ENCODE assay signal across 13 mouse cellular contexts in genomic region chr8:122135494-122135893, GRCm38 (mm10).
DNase-seq lines count a peak whose midpoint lies in the region; TF ChIP-seq lines count a peak whose summit lies in the region.
"Had no signal": no experiment of that assay in that cellular context is flagged by ENCODE, and none has a peak within 500 bp of the region (broad histone marks: within the 10 kb centered on the region; RNA-seq: fewer than 3 reads in every experiment).

No protein-coding gene starts in this region.

- H3K27ac ChIP-seq in cerebellum, adult 2 months (ENCODE audit: insufficient read depth, low read length): no peak overlapping the region
- H3K27ac ChIP-seq in ES-Bruce4 (ENCODE audit: insufficient read depth, low read length): no peak overlapping the region
- H3K27ac ChIP-seq: hindbrain, embryonic 15.5 days; liver, embryonic 13.5 days had no signal

- TF ChIP-seq POLR2A in cerebellum, adult 2 months (IDR thresholded peaks at IDR 0.05; ENCODE audit: borderline replicate concordance, insufficient read depth, low read length): no peak
- TF ChIP-seq POLR2A in ES-Bruce4 (IDR thresholded peaks at IDR 0.05; ENCODE audit: insufficient read depth, low read length): no peak

- no peaks in the 10 kb centered on the region for H3K9me3 ChIP-seq in ES-Bruce4 (replicated peaks; ENCODE audit: control insufficient read depth, insufficient read depth, low read length, poor library complexity, severe bottlenecking)
- H3K9me3 ChIP-seq: G1E; hindbrain, embryonic 15.5 days; liver, embryonic 13.5 days had no signal

- H3K36me3 ChIP-seq in ES-Bruce4 (ENCODE audit: control insufficient read depth, insufficient read depth, low read length, poor library complexity, severe bottlenecking): no peaks in the 10 kb centered on the region
- H3K36me3 ChIP-seq: G1E; hindbrain, embryonic 15.5 days; liver, embryonic 13.5 days had no signal

- no peak overlapping the region for H3K4me3 ChIP-seq in cerebellum, adult 2 months (replicated peaks; ENCODE audit: insufficient read depth, low read depth, low read length)
- H3K4me3 ChIP-seq in ES-Bruce4 (ENCODE audit: low read depth, low read length): no peak overlapping the region
- H3K4me3 ChIP-seq: erythroblast, embryonic 14.5 days; hindbrain, embryonic 15.5 days; liver, embryonic 13.5 days had no signal

- intact Hi-C loops in left cerebral cortex, postnatal 25 days (cut with DNase I): no loop called here

- peaks cover 25% of the 10 kb centered on the region for H3K4me1 ChIP-seq in cerebellum, adult 2 months (ENCODE audit: control insufficient read depth, insufficient read depth, low read length)
- H3K4me1 ChIP-seq in ES-Bruce4 (ENCODE audit: control insufficient read depth, insufficient read depth, low read length): no peaks in the 10 kb centered on the region
- H3K4me1 ChIP-seq: liver, embryonic 13.5 days had no signal

- TF ChIP-seq CTCF in cerebellum, adult 2 months (IDR thresholded peaks at IDR 0.05; ENCODE audit: borderline replicate concordance, insufficient read depth, low read depth, low read length): peak; percentile 39; the same call in 1 of the 2 replicates
- TF ChIP-seq CTCF in ES-Bruce4 (IDR thresholded peaks at IDR 0.05; ENCODE audit: low read depth, low read length): peak; percentile 58

- no peak for DNase-seq in cerebellum, adult 2 months
- DNase-seq in cerebellum, postnatal 25 days: no peak
- DNase-seq in left cerebral cortex, postnatal 25 days (ENCODE audit: low spot score in 2 of 2): peak; percentile 28 to 46
- no peak for DNase-seq in left cerebral cortex, adult 8-10 months (ENCODE audit: low spot score in 2 of 2)
- peak; percentile 17 for DNase-seq in retina, embryonic 14.5 days (ENCODE audit: low spot score)
- DNase-seq in urinary bladder, adult 18-20 months (ENCODE audit: low spot score in 2 of 2): no peak
- no peak for DNase-seq in neural tube, embryonic 10.5 days (ENCODE audit: extremely low spot score, low spot score)
- DNase-seq: embryo, embryonic 11 days; liver, embryonic 13.5 days had no signal

- H3K27me3 ChIP-seq in cerebellum, adult 2 months (ENCODE audit: control insufficient read depth, insufficient read depth, low read length): no peaks in the 10 kb centered on the region
- H3K27me3 ChIP-seq in ES-Bruce4 (ENCODE audit: control insufficient read depth, insufficient read depth, low read length, poor library complexity, severe bottlenecking): no peaks in the 10 kb centered on the region
- H3K27me3 ChIP-seq: hindbrain, embryonic 15.5 days; liver, embryonic 13.5 days had no signal

- no peak for TF ChIP-seq EP300 in ES-Bruce4 (IDR thresholded peaks at IDR 0.05; ENCODE audit: insufficient read depth, low read depth, low read length)

- WGBS in cerebellum, adult 2 months: 89% methylated on average over 5 of the region's 5 CpGs

- no peak overlapping the region for H3K9ac ChIP-seq in ES-Bruce4 (ENCODE audit: low read depth, poor library complexity, severe bottlenecking)
- H3K9ac ChIP-seq: hindbrain, embryonic 15.5 days; liver, embryonic 13.5 days had no signal

Comparison
In these comparisons a context has a peak if more than half of its experiments do, and no peak if none do; other contexts are left out.
1. DNase-seq: peak in left cerebral cortex, postnatal 25 days (2 of 2) and retina, embryonic 14.5 days (single experiment); none in cerebellum, adult 2 months (0 of 2), cerebellum, postnatal 25 days (0 of 2), left cerebral cortex, adult 8-10 months (0 of 2), urinary bladder, adult 18-20 months (0 of 2) and neural tube, embryonic 10.5 days (single experiment).